Mouse (Mus musculus): ENCODE measurements at regions not wholly inside any gene's neighbourhood (a gene's known extent, or its start where the extent isn't known, plus 50 kb on each side); places are given as distances from the start of the nearest gene placed in this dataset.
A peak's percentile ranks its signal among the peaks of the same experiment; 100 is the strongest.
"Not testable (repeated sequence)": the region's sequence is repeated elsewhere in the genome, so short reads cannot be mapped to it uniquely, and the experiment has no call there.

GRCm38 (mm10) chr5:91892338-91892737 is 70.5 kb downstream of the Rchy1 start:
- no peak for DNase-seq (ENCODE audit: low spot score in 2 of 2)

DNA sequence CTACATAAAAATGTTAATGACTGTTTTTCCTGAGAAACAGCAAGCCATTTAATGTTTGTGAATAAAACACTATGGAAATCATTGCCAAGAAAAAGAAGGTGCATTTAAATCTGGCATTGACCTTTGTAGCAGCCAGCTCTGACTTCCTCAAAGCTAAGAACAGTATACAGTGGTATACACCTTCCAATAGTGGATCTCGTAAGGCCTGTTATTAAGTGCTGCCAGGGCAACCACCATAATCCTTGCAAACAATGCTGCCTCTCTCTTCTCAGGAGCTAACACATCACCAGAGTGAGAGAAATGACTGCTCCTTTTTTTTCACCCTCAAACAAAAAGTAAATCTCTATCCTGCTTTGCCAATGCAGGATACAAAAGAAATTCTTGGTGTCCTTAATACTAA is 81.1 kb downstream of the Rchy1 start:
- DNase-seq (ENCODE audit: low spot score in 2 of 2) = no peak

GRCm38 (mm10) chr5:91880231-91880630 is 82.6 kb downstream of the Rchy1 start:
- DNase-seq (ENCODE audit: low spot score in 2 of 2) = no peak

DNA sequence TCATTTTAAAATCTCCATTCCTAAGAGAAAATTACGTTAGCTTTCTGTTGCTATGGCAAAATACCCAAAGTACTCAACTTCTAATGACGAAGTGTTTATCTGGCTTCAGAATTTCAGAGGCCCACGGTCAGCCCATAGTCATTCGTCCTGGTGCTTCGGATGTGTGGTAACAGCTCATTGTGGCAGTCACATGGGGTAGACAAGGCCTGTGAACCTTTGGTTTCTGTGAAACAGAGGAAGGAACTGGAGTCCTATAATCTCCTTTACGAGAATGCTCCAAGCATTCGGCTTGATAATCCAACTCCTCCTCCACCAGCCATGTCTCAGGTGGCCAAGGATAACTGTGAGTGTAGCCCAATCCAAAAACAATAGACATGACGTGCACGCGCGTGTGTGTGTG is 84.2 kb downstream of the Rchy1 start:
- DNase-seq (ENCODE audit: low spot score in 2 of 2) = no peak

DNA sequence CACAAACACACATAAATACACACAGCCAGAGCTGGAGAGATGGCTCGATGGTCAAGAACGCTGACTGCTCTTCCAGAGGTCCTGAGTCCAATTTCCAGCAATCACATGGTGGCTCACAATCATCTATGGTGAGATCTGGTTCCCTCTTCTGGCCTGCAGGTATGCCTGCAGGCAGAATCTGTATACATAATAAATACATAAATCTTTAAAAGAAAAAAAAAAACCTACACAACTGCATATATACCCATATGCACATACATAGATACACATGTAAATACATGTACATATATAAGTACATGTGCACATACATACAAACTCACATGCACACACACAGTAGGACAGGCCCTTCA is 86.2 kb downstream of the Rchy1 start:
- no peak for DNase-seq (ENCODE audit: low spot score in 2 of 2)

DNA sequence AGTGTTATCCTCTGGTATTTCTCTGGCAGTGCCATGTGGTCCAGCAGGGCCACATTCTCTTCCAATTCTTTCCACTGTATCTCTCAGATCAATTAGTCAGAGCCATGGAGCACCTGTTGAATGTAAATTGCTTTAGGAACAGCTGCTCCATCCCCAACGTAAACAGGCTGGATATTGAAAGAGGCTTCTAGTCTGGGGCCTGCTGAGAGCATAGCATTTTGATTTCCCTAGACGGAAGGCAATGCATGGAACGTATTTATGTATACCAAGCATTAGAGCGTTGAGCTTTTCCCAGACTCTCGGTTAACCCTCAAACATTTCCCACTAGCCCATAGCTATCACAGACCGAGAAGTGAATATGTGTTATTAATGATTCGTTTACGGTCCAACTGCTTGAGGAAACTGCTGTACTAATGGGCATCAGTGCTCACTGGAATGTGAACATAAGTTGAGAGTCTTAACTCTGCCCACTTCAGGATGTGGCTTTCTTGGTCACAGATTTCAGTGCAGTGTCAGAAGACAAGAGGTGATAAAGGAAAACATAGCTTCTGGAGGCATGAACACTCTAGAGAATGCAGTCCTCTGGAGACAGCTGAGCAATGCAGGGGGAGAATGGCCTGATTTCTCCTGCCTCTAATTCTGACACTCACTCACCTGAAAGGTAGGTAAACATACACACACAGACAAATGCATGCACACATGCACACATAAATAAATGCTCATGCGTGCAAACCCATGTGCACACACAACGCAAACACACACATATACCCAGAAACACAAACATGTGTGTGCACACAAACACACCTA is 86.8 kb downstream of the Rchy1 start:
- no peak for DNase-seq (ENCODE audit: low spot score in 2 of 2)

DNA sequence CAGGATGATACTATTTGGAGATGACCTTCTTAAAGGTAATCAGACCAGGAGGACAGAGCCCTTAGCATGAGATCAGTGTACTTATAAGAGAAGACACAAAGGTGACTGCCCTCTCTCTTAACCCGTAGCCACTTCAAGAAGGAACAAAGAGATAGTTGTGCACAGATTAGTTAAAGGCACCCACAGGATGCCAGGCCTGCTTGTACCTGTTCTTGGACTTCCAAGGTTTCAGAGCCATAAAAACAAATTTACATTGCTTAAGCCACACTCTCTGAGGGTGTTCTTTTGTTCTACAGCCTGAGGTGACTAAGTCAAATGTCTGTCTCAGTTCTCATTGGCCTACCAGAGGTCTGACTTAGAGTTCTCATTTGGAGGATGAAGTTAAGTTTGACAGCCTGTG is 90.1 kb downstream of the Rchy1 start:
- no peak for DNase-seq (ENCODE audit: low spot score in 2 of 2)

DNA sequence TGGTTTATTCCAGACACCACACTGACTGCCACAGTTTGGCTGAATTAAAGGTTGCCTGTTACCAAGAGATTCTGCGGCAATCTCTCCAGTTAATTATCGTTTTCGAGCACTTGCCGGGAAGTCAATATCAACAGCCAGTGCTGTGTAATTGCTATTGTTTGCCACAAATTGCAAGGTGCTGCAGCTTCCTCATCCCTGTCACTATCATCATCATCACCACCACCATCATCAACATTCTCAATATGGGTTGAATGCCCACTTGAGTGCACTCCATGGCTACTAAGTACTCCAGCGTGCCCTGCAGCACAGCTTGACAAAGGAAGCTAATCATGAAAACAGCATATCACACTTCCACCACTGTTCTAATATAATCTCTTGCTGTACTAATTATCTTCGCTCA is 93.1 kb downstream of the Rchy1 start:
- no peak for DNase-seq (ENCODE audit: low spot score in 2 of 2)

DNA sequence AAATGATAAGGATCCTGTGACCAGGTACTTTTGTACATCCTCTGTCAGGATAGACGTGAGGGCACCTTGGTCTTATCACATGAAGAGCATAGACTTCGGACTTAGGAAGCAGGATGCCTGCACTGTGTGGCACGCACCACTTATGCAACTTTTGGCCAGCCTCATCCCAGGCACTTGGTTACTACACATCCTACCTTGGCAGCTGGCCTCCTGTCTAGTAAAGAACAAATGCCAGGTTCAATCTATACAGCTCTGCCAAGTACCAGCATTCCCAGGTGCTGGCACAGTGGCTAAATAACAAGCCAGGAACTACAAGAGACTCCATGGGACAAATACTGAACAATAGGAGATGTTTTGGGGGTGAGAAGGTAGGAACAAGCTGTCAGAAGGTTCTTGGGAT is 96.7 kb downstream of the Rchy1 start:
- no peak for DNase-seq (ENCODE audit: low spot score in 2 of 2)

DNA sequence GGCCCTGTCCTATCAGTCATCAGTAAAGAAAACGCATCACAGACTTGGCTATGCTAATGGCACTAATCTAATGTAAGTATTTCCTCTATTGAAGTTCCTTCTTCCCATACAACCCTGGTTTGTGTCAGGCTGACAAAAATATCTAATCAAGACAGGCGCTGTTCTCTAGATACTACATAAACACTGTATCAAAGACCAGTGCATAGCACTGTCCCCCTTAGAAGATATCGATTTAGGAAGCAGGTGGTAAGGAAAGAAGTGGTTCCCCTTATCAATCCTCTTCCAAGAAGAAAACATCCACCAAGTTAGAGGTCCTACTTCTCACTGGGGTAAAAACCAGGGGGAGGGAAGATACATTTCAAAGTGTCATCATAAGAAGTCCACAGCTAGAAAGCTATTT is 97.5 kb downstream of the Rchy1 start:
- DNase-seq (ENCODE audit: low spot score in 2 of 2) = no peak

DNA sequence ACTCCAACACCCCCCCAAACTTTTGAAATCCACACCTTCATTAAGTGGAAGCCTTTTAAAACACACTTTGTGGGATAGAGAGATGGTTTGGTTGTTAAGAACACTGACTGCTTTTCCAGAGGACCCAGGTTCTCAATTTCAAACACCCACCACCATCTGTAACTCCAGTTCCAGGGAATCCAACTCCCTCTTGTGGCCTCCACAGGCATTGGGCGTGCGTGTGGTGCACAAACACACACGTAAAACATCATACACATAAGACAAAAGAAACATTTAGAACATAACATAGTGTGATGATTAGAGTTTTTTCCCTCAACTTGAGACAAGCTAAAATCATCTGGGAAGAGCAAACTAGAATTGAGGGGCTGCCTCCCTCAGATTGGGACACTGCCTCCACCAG is 100.0 kb downstream of the Rchy1 start:
- DNase-seq (ENCODE audit: low spot score in 2 of 2) = no peak

DNA sequence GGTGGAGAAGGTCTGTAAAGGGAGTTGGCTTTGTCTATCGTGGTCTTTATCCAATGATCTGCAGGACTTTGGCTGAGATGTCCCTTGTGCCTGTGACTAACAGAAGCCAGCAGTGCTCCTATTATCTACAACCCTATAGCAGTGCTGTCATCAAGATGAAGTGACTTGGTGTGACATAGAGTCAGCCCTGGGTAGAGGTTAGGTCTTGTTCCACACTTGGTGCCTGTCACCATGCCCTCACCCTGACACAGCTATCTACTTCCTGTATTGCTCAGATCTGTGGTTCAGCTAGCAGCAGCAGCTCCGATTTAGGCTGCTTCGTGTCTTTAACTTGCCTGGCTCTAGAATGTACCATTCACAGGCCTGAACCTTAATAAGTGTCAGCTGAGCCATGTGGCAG is 100.6 kb downstream of the Rchy1 start:
- DNase-seq (ENCODE audit: low spot score in 2 of 2) = no peak

DNA sequence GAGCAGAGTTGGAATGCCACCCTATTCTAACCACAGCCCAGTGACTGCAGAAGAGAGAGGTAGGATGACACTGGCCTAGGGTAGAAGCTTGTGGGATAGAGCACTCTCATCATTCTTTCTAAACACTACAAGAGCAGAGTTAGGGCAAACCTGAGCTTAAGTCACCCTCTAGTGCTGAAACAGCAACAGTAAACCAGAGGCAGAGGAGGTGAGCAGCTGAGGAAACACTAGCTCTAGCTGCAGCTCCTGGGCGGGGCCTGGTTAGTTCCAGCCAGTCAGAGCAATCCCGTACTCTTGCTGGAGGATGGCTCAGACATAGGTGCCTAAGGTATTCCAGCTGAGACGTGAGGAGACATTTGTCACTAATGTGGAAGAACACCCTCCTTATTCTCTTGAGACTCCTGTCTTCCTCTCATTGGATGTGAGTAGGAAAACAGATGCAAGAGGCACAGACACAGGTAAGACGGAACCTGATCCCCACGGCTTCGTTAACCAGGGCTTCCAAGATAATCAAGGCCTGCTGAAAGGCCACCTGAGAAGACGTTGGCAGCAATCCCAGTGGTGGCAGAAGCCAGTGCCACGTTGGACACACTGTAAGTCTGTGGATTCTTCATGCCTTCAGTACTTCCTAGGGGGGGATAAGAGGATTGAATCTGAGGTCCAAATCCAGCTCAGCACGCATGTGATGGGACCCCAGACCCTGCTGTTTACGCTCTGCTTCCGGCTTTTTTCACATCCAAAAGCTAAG is 101.3 kb downstream of the Rchy1 start:
- peak; percentile 24 to 27 for DNase-seq (ENCODE audit: low spot score in 2 of 2)

- DNase-seq (ENCODE audit: low spot score in 2 of 2) = no peak
Observed at GRCm38 (mm10) chr5:91860489-91860888, 102.4 kb downstream of the Rchy1 start.

DNA sequence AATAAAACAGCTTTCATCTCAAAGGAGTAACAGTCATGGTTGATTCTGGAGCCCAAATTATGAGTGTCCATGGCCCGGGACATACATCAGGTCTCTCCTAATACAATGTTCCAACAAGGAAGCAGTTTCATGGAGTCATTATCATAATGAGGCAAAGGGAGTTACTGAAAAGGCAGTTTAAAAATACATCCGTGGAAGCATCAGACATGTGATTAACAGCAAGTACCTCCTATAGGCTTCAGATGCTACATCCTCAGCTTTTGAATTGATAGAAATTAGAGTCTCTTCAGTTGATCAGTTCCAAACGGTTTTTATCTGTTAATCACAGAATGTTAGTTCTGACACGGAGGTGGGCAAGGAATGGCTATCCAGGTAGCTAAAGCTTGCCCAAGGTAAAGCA is 110.5 kb downstream of the Rchy1 start:
- DNase-seq (ENCODE audit: low spot score in 2 of 2) = no peak

DNA sequence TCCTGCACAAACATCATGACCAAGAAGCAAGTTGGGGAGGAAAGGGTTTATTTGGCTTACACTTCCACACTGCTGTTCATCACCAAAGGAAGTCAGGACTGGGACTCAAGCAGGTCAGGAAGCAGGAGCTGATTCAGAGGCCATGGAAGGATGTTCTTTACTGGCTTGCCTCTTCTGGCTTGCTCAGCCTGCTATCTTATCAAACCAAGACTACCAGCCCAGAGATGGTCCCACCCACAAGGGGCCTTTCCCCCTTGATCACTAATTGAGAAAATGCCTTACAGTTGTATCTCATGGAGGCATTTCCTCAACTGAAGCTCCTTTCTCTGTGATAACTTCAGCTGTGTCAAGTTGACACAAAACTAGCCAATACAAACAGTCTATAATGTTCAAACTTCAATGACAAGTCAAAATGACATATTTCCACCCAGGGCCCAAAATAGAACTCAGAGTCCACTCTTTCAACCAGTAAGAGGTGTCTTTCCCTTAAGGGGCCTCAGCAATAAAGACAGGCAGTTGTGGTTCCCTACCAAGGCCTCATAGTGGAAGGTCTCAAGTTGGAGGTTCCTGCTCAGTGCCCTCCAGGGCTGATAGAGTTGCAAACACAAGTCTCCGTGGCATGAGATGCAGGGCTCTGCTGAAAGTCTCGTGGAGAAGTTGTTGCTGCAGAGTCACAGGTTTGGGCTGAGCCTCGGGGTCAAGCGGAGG is 111.9 kb downstream of the Rchy1 start:
- DNase-seq (ENCODE audit: low spot score in 2 of 2) = not testable (repeated sequence)

DNA sequence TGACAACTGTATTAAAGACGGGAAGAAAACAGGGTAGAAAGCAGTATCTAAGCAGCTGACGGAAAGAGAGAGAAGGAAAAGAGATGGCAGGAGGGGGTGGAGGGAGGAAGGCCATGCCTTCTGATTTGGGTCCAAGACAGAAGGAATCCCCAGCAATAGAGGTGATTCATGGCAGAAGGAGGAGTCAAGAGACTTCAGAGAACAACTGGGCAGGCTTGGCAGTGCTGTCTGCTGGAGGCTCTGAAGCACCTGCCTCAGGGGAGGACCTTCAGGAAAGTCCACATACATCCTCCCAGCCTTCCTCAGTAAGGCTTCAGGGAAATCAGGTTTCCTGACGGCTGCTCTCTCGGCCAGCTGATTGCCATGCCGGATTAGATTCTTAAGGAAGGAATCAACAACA is 112.4 kb downstream of the Rchy1 start:
- no peak for DNase-seq (ENCODE audit: low spot score in 2 of 2)

DNA sequence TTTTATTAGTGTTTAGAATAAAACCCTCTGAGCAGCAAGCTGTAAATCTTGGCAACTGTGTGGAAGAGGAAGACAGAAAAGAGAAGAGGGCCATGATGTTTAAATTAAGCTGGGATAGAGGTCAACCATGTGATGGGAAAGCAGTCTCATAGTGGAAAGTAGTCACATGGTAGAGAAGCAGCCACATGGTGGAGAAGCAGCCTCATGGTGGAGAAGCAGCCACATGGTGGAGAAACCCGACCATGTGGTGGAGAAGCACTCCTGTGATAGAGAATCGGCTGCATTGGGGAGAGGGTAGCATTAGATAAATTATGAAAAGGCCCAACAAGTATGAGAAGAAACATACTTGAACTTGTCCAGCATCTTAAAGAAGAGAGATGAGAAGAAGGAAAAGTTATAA is 113.3 kb downstream of the Rchy1 start:
- no peak for DNase-seq (ENCODE audit: low spot score in 2 of 2)

GRCm38 (mm10) chr5:91849114-91849513 is 113.8 kb downstream of the Rchy1 start:
- DNase-seq (ENCODE audit: low spot score in 2 of 2) = no peak

GRCm38 (mm10) chr5:91848528-91848927 is 114.3 kb downstream of the Rchy1 start:
- DNase-seq (ENCODE audit: low spot score in 2 of 2) = no peak

GRCm38 (mm10) chr5:91843044-91843443 is 119.8 kb downstream of the Rchy1 start:
- DNase-seq (ENCODE audit: low spot score in 2 of 2) = no peak

- no peak for DNase-seq (ENCODE audit: low spot score in 2 of 2)
Observed at GRCm38 (mm10) chr5:91841066-91841465, 121.8 kb downstream of the Rchy1 start.

DNA sequence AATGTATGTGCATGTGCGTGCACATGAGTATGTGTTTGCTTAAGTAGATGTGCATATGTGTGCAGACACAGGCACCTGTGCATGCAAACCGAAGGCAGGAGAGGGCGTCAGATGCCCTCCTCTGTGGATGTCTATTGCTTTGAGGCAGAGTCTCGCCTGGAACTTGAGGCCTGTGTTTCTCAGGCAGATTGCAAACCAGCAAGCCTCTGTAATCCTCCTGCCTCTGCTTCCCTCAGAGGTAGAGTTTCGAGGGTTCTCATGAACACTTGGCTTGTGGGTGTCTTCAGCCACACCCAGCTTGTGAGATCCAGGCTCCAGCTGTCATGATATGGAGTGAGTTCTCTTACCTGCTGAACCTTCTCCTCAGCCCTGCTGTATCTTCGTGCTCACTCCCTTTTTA is 134.4 kb downstream of the Rchy1 start:
- no peak for DNase-seq (ENCODE audit: low spot score in 2 of 2)
